Mouse (Mus musculus) lung, postnatal 0 days (tissue): ENCODE measurements around the gene Arpc3. TPM values are rescaled to one million over a fixed set of nuclear protein-coding genes. Genes with fewer than 3 reads are reported as not detected.

ENCODE experiments used
- ATAC-seq: fragments of 200-750 bp; cut with Nextera tagmentation; 2 replicates; pipeline ENCODE4 v1.8.0; 2017; ENCODE audit warnings: moderate library complexity
- DNase-seq: peaks from one replicate; pipeline ENCODE4 v3.0.0-alpha.2; 2016; ENCODE audit warnings: low spot score
- H3K27ac ChIP-seq: fragments of 300-500 bp; sonication (generic); 2 replicates; pipeline ENCODE4 v1.5.1; 2014; ENCODE audit warnings: antibody characterized with exemption, mild to moderate bottlenecking, low read length, mixed read lengths
- H3K27me3 ChIP-seq: fragments of 300-500 bp; sonication (generic); replicated peaks from 2 replicates; pipeline ENCODE4 v1.6.1; 2014; ENCODE audit warnings: low read length, mixed read lengths; ENCODE audit not compliant: insufficient read depth
- H3K36me3 ChIP-seq: fragments of 300-500 bp; sonication (generic); 2 replicates; pipeline ENCODE4 v1.6.1; 2014; ENCODE audit warnings: low read length, mixed read lengths; ENCODE audit not compliant: insufficient read depth
- H3K4me1 ChIP-seq: fragments of 300-500 bp; sonication (generic); 2 replicates; pipeline ENCODE4 v1.6.1; 2014; ENCODE audit warnings: antibody characterized with exemption, low read depth, low read length, mixed read lengths; ENCODE audit not compliant: insufficient read depth
- H3K4me2 ChIP-seq: fragments of 300-500 bp; sonication (generic); replicated peaks from 2 replicates; pipeline ENCODE4 v1.6.1; 2014; ENCODE audit warnings: low read depth, mild to moderate bottlenecking, low read length, moderate library complexity, mixed read lengths
- H3K4me3 ChIP-seq: fragments of 300-500 bp; sonication (generic); 2 replicates; pipeline ENCODE4 v1.5.1; 2014; ENCODE audit warnings: low read depth, low read length
- H3K9ac ChIP-seq: fragments of 300-500 bp; sonication (generic); replicated peaks from 2 replicates; pipeline ENCODE4 v1.6.1; 2014; ENCODE audit warnings: low read depth, mild to moderate bottlenecking
- H3K9me3 ChIP-seq: fragments of 300-500 bp; sonication (generic); 2 replicates; pipeline ENCODE4 v1.6.1; 2016; ENCODE audit warnings: low read length, mixed read lengths
- CTCF ChIP-seq: IDR thresholded peaks from 2 replicates; pipeline ENCODE4 v1.5.1; 2016; ENCODE audit warnings: antibody characterized with exemption, mild to moderate bottlenecking
- EP300 ChIP-seq: IDR thresholded peaks from 2 replicates; pipeline ENCODE4 v1.6.1; 2016; ENCODE audit warnings: antibody characterized with exemption, mild to moderate bottlenecking, control low read depth
- WGBS: fragments of 180-500 bp; shearing (Covaris S2); extraction: QIAGEN DNeasy Blood & Tissue Kit; methylation state at CpG from one replicate; pipeline ENCODE4 v1.1.7; 2014; 5-methylcytosine and 5-hydroxymethylcytosine counted together
- polyA plus RNA-seq: library from polyadenylated mRNA; unstranded; fragments of >200 nt; fragmentation: Nextera tagmentation; extraction: Ambion mirVana; gene quantifications from 2 replicates; pipeline ENCODE4 v1.2.1, GENCODE M21; 2015

Gene Arpc3
- polyA plus RNA-seq, 1 experiment from 2014 or later = 169 TPM

DNA sequence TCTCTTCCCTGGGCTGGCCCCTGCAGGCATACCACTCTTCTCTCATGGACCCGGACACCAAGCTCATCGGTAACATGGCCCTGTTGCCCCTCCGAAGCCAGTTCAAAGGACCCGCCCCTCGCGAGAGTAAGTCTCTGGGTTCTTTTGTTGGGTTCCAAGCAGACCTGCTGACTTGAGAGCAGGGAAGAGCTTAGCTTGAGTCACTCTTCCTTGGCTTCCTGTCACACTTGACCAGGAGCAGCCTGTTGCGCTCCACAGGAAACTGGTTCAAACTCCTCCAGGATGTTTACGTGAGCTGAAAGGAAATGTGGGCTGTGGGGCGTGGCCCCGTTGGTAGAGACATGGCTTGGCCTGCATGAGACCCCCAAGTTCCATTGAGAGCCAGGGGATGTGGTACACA is 5.1 kb downstream of the Arpc3 start:
- H3K9ac ChIP-seq = no peak overlapping the region
- no peak for TF ChIP-seq CTCF
- peak; percentile 90 for TF ChIP-seq EP300
- peak overlapping the region; percentile 81 for H3K27ac ChIP-seq
- H3K4me2 ChIP-seq = 0 out of 2 replicates have a peak overlapping the region, but pooled peaks have one; percentile 8
- DNase-seq = peak; percentile 82
- ATAC-seq = peak; percentile 77
- no peak overlapping the region for H3K4me3 ChIP-seq
- WGBS = 54% methylated on average over 10 of the region's 10 CpGs
- no peaks in the 10 kb centered on the region for H3K9me3 ChIP-seq
- H3K27me3 ChIP-seq = no peaks in the 10 kb centered on the region
- peaks cover 3% of the 10 kb centered on the region; the same call in 1 of the 2 replicates for H3K4me1 ChIP-seq
- 0 out of 2 replicates have a peak, but pooled peaks cover 5% of the 10 kb centered on the region for H3K36me3 ChIP-seq

DNA sequence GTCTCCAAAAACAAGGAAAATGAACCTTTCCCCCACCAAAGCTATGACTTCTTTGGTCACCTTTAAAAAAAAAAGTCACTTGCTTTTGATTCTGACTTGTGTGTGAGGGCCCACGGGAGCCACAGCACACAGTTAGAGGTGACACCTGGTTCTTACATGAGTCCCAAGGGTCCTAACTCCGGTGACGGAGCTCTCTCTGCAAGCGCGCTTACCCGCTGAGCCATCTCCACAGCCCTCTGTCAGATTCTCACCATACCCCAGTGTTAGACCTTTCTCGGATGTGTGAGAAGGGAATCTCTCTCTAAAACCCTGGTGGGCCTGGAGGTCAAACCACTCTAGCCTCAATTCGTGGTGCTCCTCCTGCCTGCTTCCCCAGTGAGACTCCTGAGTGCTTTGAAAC is 5.8 kb downstream of the Arpc3 start:
- Histone ChIP-seq H3K9me3 (no peaks in the 10 kb centered on the region), H3K27ac (peak overlapping the region; percentile 68), H3K4me3 (no peak overlapping the region), H3K9ac (no peak overlapping the region), H3K4me1 (peaks cover 2% of the 10 kb centered on the region; the same call in 1 of the 2 replicates), H3K36me3 (peaks cover 10% of the 10 kb centered on the region; the same call in 1 of the 2 replicates), H3K4me2 (no peak overlapping the region), H3K27me3 (no peaks in the 10 kb centered on the region)
- ATAC-seq (no peak), DNase-seq (no peak)
- TF ChIP-seq CTCF (no peak), EP300 (no peak)
- 87% methylated on average over 8 of the region's 8 CpGs for whole genome bisulfite sequencing

DNA sequence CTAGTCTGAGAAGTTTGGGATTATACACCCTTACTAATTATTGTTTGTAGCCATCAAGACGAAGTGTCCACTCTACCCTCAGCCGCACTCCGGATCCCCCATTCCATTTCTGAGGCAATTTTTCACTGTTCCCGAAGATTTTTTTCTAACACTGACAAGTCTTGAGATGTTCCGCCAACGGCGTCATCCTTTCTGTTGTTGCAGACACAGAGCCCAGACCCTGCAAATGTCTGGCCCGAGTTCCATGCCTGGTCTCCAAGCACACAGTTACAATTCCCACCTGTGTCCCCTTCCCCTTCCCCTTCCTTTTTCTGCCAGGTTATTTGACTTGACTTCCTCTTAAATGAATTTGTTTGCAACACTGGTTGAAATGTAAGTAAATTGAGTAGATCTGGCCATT is 8.2 kb downstream of the Arpc3 start:
- Histone ChIP-seq H3K27ac (no peak overlapping the region), H3K4me2 (no peak overlapping the region), H3K4me3 (no peak overlapping the region), H3K36me3 (peaks cover 26% of the 10 kb centered on the region), H3K27me3 (no peaks in the 10 kb centered on the region), H3K4me1 (no peaks in the 10 kb centered on the region), H3K9ac (no peak overlapping the region), H3K9me3 (no peaks in the 10 kb centered on the region)
- ATAC-seq (no peak), DNase-seq (no peak)
- TF ChIP-seq EP300 (no peak), CTCF (no peak)
- 83% methylated on average over 8 of the region's 8 CpGs for WGBS

DNA sequence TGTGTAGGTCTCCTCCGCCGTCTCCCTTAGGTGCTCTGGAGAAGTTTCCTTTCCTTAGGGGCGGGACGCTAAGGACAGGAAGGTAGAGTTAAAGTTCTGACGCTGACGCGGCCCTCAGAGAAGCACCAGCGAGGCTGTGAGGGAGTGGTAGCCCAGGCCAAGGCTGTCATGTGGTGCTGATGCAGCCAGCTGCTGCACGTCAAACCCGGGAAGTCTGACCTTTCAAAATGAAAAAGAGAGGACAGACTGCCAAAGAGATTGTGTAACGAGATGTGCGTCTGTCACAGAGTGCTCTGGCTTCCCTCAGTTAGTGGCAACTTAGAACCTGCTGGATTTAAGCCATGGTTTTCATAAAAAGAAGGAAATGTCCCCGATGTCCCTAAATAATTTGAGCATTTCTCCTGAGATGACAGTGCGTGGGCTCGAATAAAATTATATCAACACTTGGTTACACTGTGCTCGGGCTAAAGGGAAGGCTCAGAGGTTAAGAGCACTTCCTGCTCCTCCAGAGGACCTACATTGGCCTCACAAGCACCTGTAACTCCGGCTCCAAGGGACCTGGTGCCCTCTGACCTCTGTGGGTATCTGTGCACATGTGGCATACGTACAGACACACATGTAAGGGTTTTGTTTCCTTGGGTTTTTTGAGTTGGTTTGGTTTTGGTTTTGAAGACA is 9.1 kb downstream of the Arpc3 start:
- no peaks in the 10 kb centered on the region for H3K9me3 ChIP-seq
- H3K27ac ChIP-seq = peak overlapping the region; percentile 38; the same call in 1 of the 2 replicates
- DNase-seq = peak; percentile 78
- no peak overlapping the region for H3K4me3 ChIP-seq
- TF ChIP-seq EP300 = peak; percentile 42; the same call in 1 of the 2 replicates
- no peak for TF ChIP-seq CTCF
- H3K4me2 ChIP-seq = 0 out of 2 replicates have a peak overlapping the region, but pooled peaks have one; percentile 8
- no peak overlapping the region for H3K9ac ChIP-seq
- ATAC-seq = peak; percentile 72
- H3K27me3 ChIP-seq = no peaks in the 10 kb centered on the region
- 54% methylated on average over 18 of the region's 18 CpGs for WGBS
- H3K4me1 ChIP-seq = no peaks in the 10 kb centered on the region
- peaks cover 35% of the 10 kb centered on the region for H3K36me3 ChIP-seq

DNA sequence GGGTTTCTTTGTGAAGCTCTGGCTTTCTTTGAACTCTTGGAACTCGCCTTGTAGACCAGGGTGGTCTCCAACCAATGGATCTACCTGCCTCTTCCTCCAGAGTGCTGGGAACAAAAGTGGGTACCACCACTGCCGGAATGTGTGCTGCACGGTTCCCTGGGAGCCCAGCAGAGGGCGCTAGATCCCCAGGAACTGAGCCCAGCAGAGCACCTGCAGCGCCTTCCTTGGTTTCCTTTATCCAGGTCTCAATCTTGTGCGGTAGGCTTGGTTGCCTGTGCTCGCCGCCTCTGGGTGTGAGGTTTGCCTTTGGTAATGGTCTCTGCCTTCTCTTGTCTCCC is 9.6 kb downstream of the Arpc3 start:
- H3K9me3 ChIP-seq = no peaks in the 10 kb centered on the region
- H3K27ac ChIP-seq = no peak overlapping the region
- peaks cover 40% of the 10 kb centered on the region for H3K36me3 ChIP-seq
- WGBS = 25% methylated on average over 8 of the region's 8 CpGs
- no peak overlapping the region for H3K4me2 ChIP-seq
- TF ChIP-seq EP300 = no peak
- TF ChIP-seq CTCF = peak; percentile 96
- no peaks in the 10 kb centered on the region for H3K27me3 ChIP-seq
- H3K9ac ChIP-seq = no peak overlapping the region
- H3K4me3 ChIP-seq = no peak overlapping the region
- peak; percentile 71 for DNase-seq
- no peaks in the 10 kb centered on the region for H3K4me1 ChIP-seq
- peak; percentile 32; the same call in 1 of the 2 replicates for ATAC-seq

DNA sequence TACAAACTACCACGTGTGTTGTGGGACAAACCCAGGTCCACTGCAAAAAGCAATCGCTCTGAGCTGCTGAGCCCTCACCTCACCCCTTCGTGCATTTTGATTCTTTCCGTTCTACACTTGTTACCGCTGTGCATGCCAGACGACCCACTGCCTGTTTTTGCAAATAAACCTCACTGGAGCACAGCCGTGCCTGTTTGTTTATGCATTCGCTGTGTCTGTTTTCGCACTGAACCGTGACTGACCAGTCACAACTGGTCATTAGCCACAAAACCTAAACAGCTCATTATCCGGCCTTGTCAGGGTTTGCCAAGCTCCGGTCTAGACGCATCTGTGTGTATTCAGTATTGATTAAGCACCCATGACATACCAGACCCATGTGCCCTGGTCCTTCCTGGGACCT is 10.5 kb downstream of the Arpc3 start:
- Histone ChIP-seq H3K4me3 (no peak overlapping the region), H3K9me3 (no peaks in the 10 kb centered on the region), H3K4me1 (no peaks in the 10 kb centered on the region), H3K27ac (no peak overlapping the region), H3K36me3 (peaks cover 46% of the 10 kb centered on the region), H3K9ac (no peak overlapping the region), H3K4me2 (no peak overlapping the region), H3K27me3 (no peaks in the 10 kb centered on the region)
- WGBS = 76% methylated on average over 13 of the region's 13 CpGs
- no peak for TF ChIP-seq EP300
- TF ChIP-seq CTCF = no peak
- no peak for ATAC-seq
- DNase-seq = no peak
